Mouse (Mus musculus): ENCODE measurements around the gene Elovl6.

The Elovl6 gene

GRCm38 (mm10) chr3:129543376-129543775 lies 11.2 kb downstream of the Elovl6 start:
- DNase-seq (ENCODE audit: low read depth) = no peak

GRCm38 (mm10) chr3:129544217-129544616 lies 12.1 kb downstream of the Elovl6 start:
- DNase-seq (ENCODE audit: low read depth) = no peak

GRCm38 (mm10) chr3:129545228-129545627 lies 13.1 kb downstream of the Elovl6 start:
- no peak for DNase-seq (ENCODE audit: low read depth)

GRCm38 (mm10) chr3:129545801-129546200 lies 13.6 kb downstream of the Elovl6 start:
- no peak for DNase-seq (ENCODE audit: low read depth)

- no peak for DNase-seq (ENCODE audit: low read depth)
Observed at GRCm38 (mm10) chr3:129547837-129548435, 15.8 kb downstream of the Elovl6 start.

- no peak for DNase-seq (ENCODE audit: low read depth)
Observed at GRCm38 (mm10) chr3:129548760-129549159, 16.6 kb downstream of the Elovl6 start.

- no peak for DNase-seq (ENCODE audit: low read depth)
Observed at GRCm38 (mm10) chr3:129549546-129549945, 17.4 kb downstream of the Elovl6 start.

GRCm38 (mm10) chr3:129551581-129552290 lies 19.6 kb downstream of the Elovl6 start:
- DNase-seq (ENCODE audit: low read depth) = no peak

- DNase-seq (ENCODE audit: low read depth) = no peak
Observed at GRCm38 (mm10) chr3:129552370-129552769, 20.2 kb downstream of the Elovl6 start.

- no peak for DNase-seq (ENCODE audit: low read depth)
Observed at GRCm38 (mm10) chr3:129553173-129553572, 21.0 kb downstream of the Elovl6 start.

- DNase-seq (ENCODE audit: low read depth) = no peak
Observed at GRCm38 (mm10) chr3:129553661-129554060, 21.5 kb downstream of the Elovl6 start.

- no peak for DNase-seq (ENCODE audit: low read depth)
Observed at GRCm38 (mm10) chr3:129554436-129554835, 22.3 kb downstream of the Elovl6 start.

- no peak for DNase-seq (ENCODE audit: low read depth)
Observed at GRCm38 (mm10) chr3:129557048-129557447, 24.9 kb downstream of the Elovl6 start.

GRCm38 (mm10) chr3:129557566-129557965 lies 25.4 kb downstream of the Elovl6 start:
- DNase-seq (ENCODE audit: low read depth) = no peak

- no peak for DNase-seq (ENCODE audit: low read depth)
Observed at GRCm38 (mm10) chr3:129558016-129558955, 26.1 kb downstream of the Elovl6 start.

- DNase-seq (ENCODE audit: low read depth) = no peak
Observed at GRCm38 (mm10) chr3:129560068-129560467, 27.9 kb downstream of the Elovl6 start.

- no peak for DNase-seq (ENCODE audit: low read depth)
Observed at GRCm38 (mm10) chr3:129561011-129561410, 28.9 kb downstream of the Elovl6 start.

- no peak for DNase-seq (ENCODE audit: low read depth)
Observed at GRCm38 (mm10) chr3:129561853-129562252, 29.7 kb downstream of the Elovl6 start.

- no peak for DNase-seq (ENCODE audit: low read depth)
Observed at GRCm38 (mm10) chr3:129562411-129562810, 30.3 kb downstream of the Elovl6 start.

- no peak for DNase-seq (ENCODE audit: low read depth)
Observed at GRCm38 (mm10) chr3:129563807-129564206, 31.7 kb downstream of the Elovl6 start.

- no peak for DNase-seq (ENCODE audit: low read depth)
Observed at GRCm38 (mm10) chr3:129564852-129565251, 32.7 kb downstream of the Elovl6 start.

- DNase-seq (ENCODE audit: low read depth) = no peak
Observed at GRCm38 (mm10) chr3:129565458-129565857, 33.3 kb downstream of the Elovl6 start.

- DNase-seq (ENCODE audit: low read depth) = no peak
Observed at GRCm38 (mm10) chr3:129566013-129566412, 33.9 kb downstream of the Elovl6 start.
